Mouse (Mus musculus): ENCODE measurements around the gene Fam49a. TPM values are rescaled to one million over a fixed set of nuclear protein-coding genes. Genes with fewer than 3 reads are reported as not detected.

The Fam49a gene
- total and polyA plus RNA-seq, 3 experiments = 0.11 to 0.45 TPM; not detected in 1

- no peak for TF ChIP-seq CTCF (IDR thresholded peaks at IDR 0.05; ENCODE audit: low read depth, low read length)
- no peak for TF ChIP-seq TAL1 (conservative IDR thresholded peaks at IDR 0.05; ENCODE audit: low read depth, low read length)
- no peak for TF ChIP-seq POLR2AphosphoS5 (IDR thresholded peaks at IDR 0.05; ENCODE audit: insufficient replicate concordance, low read depth, low read length)
- ATAC-seq (ENCODE audit: extremely low read depth, insufficient number of reproducible peaks, low FRiP score, poor library complexity, severe bottlenecking) = no peak
- Histone ChIP-seq H3K4me3 (ENCODE audit: low read depth, low read length) (no peak overlapping the region), H3K27me3 (ENCODE audit: insufficient read depth, low read length) (no peaks in the 10 kb centered on the region), H3K9me3 (replicated peaks) (0 out of 2 replicates have a peak, but pooled peaks cover 2% of the 10 kb centered on the region), H3K4me1 (ENCODE audit: insufficient read depth, low read depth, low read length) (no peaks in the 10 kb centered on the region), H3K36me3 (replicated peaks) (no peaks in the 10 kb centered on the region)
- no peak for DNase-seq (ENCODE audit: low spot score)
Observed at GRCm38 (mm10) chr12:12351816-12352552, 90.0 kb downstream of the Fam49a start.

DNA sequence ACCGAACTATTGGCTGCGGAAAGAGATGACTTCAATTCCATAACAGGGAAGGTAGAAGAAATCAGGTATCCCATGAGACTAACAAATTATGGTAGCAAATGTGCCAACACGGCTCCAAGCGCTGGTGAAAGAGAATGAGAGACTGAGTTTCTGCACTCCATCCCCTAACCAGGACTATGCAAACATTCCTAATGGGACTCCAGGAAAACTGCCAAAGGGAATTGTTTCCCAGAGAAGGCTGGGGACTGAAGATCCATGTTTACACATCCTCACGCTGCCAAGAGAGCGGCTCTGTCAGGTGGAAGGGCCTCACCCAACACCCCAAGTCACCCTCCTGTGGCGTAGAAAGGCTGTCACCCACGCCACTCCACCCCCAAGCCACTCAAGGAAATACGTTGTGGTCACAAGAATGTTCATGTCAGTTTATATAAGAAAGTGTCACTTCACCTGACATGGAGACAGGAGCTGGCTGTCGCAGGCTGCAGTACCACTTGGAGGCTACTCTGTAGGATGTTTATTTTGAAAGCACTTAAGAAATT is 92.2 kb downstream of the Fam49a start:
- DNase-seq (ENCODE audit: low spot score) = no peak
- Histone ChIP-seq H3K4me1 (ENCODE audit: insufficient read depth, low read depth, low read length) (no peaks in the 10 kb centered on the region), H3K9me3 (replicated peaks) (0 out of 2 replicates have a peak, but pooled peaks cover 2% of the 10 kb centered on the region), H3K27me3 (ENCODE audit: insufficient read depth, low read length) (no peaks in the 10 kb centered on the region), H3K36me3 (replicated peaks) (no peaks in the 10 kb centered on the region), H3K4me3 (ENCODE audit: low read depth, low read length) (no peak overlapping the region)
- ATAC-seq (ENCODE audit: extremely low read depth, insufficient number of reproducible peaks, low FRiP score, poor library complexity, severe bottlenecking) = no peak
- no peak for TF ChIP-seq POLR2AphosphoS5 (IDR thresholded peaks at IDR 0.05; ENCODE audit: insufficient replicate concordance, low read depth, low read length)
- TF ChIP-seq GATA1 (IDR thresholded peaks at IDR 0.05; ENCODE audit: borderline replicate concordance, low read length) = no peak
- no peak for TF ChIP-seq CTCF (IDR thresholded peaks at IDR 0.05; ENCODE audit: low read depth, low read length)
- no peak for TF ChIP-seq GATA2 (IDR thresholded peaks at IDR 0.05; ENCODE audit: borderline replicate concordance, low read depth, low read length)
- no peak for TF ChIP-seq TAL1 (conservative IDR thresholded peaks at IDR 0.05; ENCODE audit: low read depth, low read length)

- Histone ChIP-seq H3K4me3 (ENCODE audit: low read depth, low read length) (no peak overlapping the region), H3K36me3 (replicated peaks) (no peaks in the 10 kb centered on the region), H3K9me3 (replicated peaks) (0 out of 2 replicates have a peak, but pooled peaks cover 2% of the 10 kb centered on the region), H3K4me1 (ENCODE audit: insufficient read depth, low read depth, low read length) (no peaks in the 10 kb centered on the region), H3K27me3 (ENCODE audit: insufficient read depth, low read length) (no peaks in the 10 kb centered on the region)
- TF ChIP-seq POLR2AphosphoS5 (IDR thresholded peaks at IDR 0.05; ENCODE audit: insufficient replicate concordance, low read depth, low read length) (no peak), GATA1 (IDR thresholded peaks at IDR 0.05; ENCODE audit: borderline replicate concordance, low read length) (no peak), GATA2 (IDR thresholded peaks at IDR 0.05; ENCODE audit: borderline replicate concordance, low read depth, low read length) (no peak)
- ATAC-seq (ENCODE audit: extremely low read depth, insufficient number of reproducible peaks, low FRiP score, poor library complexity, severe bottlenecking) = no peak
- DNase-seq (ENCODE audit: low spot score) = no peak
Observed at GRCm38 (mm10) chr12:12356048-12356447, 94.1 kb downstream of the Fam49a start.

DNA sequence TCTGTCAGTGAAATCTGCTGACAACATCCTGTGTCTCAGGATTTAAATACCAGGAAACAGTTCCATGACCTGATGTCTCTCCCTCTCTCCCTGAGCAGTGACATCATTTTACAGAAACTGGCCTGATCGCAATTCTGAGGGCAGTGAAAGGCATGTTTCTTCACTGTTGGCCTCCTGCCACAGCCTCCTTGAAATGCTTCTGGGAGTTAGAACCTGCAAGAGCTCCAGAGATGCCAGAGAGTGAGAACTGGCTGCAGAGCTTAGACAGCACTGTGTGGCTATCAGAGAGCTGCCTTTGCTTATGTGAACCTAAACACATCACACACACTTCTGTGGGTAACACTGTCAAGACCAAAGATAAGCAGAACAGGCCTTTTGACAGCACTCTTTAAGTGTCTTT is 94.5 kb downstream of the Fam49a start:
- no peaks in the 10 kb centered on the region for H3K27me3 ChIP-seq (ENCODE audit: insufficient read depth, low read length)
- H3K9me3 ChIP-seq (replicated peaks) = 0 out of 2 replicates have a peak, but pooled peaks cover 2% of the 10 kb centered on the region
- no peak for ATAC-seq (ENCODE audit: extremely low read depth, insufficient number of reproducible peaks, low FRiP score, poor library complexity, severe bottlenecking)
- TF ChIP-seq POLR2AphosphoS5 (IDR thresholded peaks at IDR 0.05; ENCODE audit: insufficient replicate concordance, low read depth, low read length) (no peak), CTCF (IDR thresholded peaks at IDR 0.05; ENCODE audit: low read depth, low read length) (no peak), TAL1 (conservative IDR thresholded peaks at IDR 0.05; ENCODE audit: low read depth, low read length) (no peak)
- DNase-seq (ENCODE audit: low spot score) = no peak
- H3K4me1 ChIP-seq (ENCODE audit: insufficient read depth, low read depth, low read length) = no peaks in the 10 kb centered on the region
- H3K4me3 ChIP-seq (ENCODE audit: low read depth, low read length) = no peak overlapping the region
- no peaks in the 10 kb centered on the region for H3K36me3 ChIP-seq (replicated peaks)

DNA sequence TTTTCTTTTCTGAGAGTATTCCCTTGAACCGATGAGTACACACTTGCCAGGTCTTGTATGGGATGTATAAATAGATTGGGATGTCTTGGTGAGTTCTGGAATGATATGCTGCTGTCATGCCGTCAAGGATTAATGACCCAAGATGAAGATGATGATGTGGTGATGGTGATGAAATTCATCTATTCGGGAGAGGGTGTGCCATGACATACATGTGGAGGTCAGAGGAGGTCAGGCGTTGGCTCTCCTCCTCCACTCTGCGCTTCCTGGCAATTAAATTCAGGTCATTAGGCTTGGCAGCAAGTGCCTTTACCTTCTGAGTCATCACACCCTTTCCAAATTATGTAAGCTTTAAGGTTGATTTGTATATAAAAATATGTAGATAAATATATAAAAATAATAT is 95.0 kb downstream of the Fam49a start:
- no peak for TF ChIP-seq CTCF (IDR thresholded peaks at IDR 0.05; ENCODE audit: low read depth, low read length)
- no peak for TF ChIP-seq TAL1 (conservative IDR thresholded peaks at IDR 0.05; ENCODE audit: low read depth, low read length)
- no peak for TF ChIP-seq POLR2AphosphoS5 (IDR thresholded peaks at IDR 0.05; ENCODE audit: insufficient replicate concordance, low read depth, low read length)
- no peak for TF ChIP-seq GATA1 (IDR thresholded peaks at IDR 0.05; ENCODE audit: borderline replicate concordance, low read length)
- no peak for ATAC-seq (ENCODE audit: extremely low read depth, insufficient number of reproducible peaks, low FRiP score, poor library complexity, severe bottlenecking)

DNA sequence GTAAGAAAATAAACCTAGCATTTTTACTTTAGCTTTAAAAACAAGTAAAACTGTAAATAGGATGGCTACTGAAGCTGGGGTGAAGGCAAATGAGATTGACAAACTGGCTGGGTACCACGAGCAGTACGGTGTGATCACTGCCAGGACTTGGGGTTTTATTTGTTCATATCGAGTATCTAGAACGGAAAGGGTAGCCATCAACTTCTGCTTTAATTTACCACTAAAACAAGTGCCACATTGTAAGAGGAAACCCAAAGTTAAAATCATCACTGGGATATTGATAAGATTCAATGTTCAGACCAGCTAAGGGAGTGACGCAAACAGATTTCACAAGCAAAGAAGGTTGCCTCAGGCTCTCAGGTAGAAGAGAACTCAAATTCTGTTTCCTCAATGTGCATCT is 98.0 kb downstream of the Fam49a start:
- ATAC-seq (ENCODE audit: extremely low read depth, insufficient number of reproducible peaks, low FRiP score, poor library complexity, severe bottlenecking) = no peak

More for the DNA sequence above, 95.0 kb downstream of the Fam49a start:
- H3K4me3 ChIP-seq (ENCODE audit: low read depth, low read length) = no peak overlapping the region
- no peaks in the 10 kb centered on the region for H3K4me1 ChIP-seq (ENCODE audit: insufficient read depth, low read depth, low read length)
- DNase-seq (ENCODE audit: low spot score) = no peak
- H3K36me3 ChIP-seq (replicated peaks) = no peaks in the 10 kb centered on the region
- H3K9me3 ChIP-seq (replicated peaks) = 0 out of 2 replicates have a peak, but pooled peaks cover 2% of the 10 kb centered on the region
- no peaks in the 10 kb centered on the region for H3K27me3 ChIP-seq (ENCODE audit: insufficient read depth, low read length)

More for the DNA sequence above, 98.0 kb downstream of the Fam49a start:
- Histone ChIP-seq H3K27me3 (ENCODE audit: insufficient read depth, low read length) (no peaks in the 10 kb centered on the region), H3K9me3 (replicated peaks) (no peaks in the 10 kb centered on the region), H3K36me3 (replicated peaks) (no peaks in the 10 kb centered on the region), H3K4me1 (ENCODE audit: insufficient read depth, low read depth, low read length) (no peaks in the 10 kb centered on the region), H3K4me3 (ENCODE audit: low read depth, low read length) (no peak overlapping the region)
- DNase-seq (ENCODE audit: low spot score) = no peak
- no peak for TF ChIP-seq GATA2 (IDR thresholded peaks at IDR 0.05; ENCODE audit: borderline replicate concordance, low read depth, low read length)
- TF ChIP-seq TAL1 (conservative IDR thresholded peaks at IDR 0.05; ENCODE audit: low read depth, low read length) = no peak
- TF ChIP-seq CTCF (IDR thresholded peaks at IDR 0.05; ENCODE audit: low read depth, low read length) = no peak
- no peak for TF ChIP-seq GATA1 (IDR thresholded peaks at IDR 0.05; ENCODE audit: borderline replicate concordance, low read length)
- no peak for TF ChIP-seq POLR2AphosphoS5 (IDR thresholded peaks at IDR 0.05; ENCODE audit: insufficient replicate concordance, low read depth, low read length)

Measured in G1E (cell line).